Mouse (Mus musculus) intestine, postnatal 0 days (tissue): ENCODE measurements around the gene Srsf2. TPM values are rescaled to one million over a fixed set of nuclear protein-coding genes. Genes with fewer than 3 reads are reported as not detected.
A peak's percentile ranks its signal among the peaks of the same experiment; 100 is the strongest.

Source experiments
- ATAC-seq: fragments of 200-750 bp; cut with Nextera tagmentation; 2 replicates; pipeline ENCODE4 v1.8.0; 2017; ENCODE audit warnings: mild to moderate bottlenecking, moderate TSS enrichment, moderate library complexity
- H3K27ac ChIP-seq: fragments of 300-500 bp; sonication (generic); 2 replicates; pipeline ENCODE4 v1.5.1; 2014; ENCODE audit warnings: mild to moderate bottlenecking, low read depth, low read length, moderate library complexity
- H3K27me3 ChIP-seq: fragments of 300-500 bp; sonication (generic); replicated peaks from 2 replicates; pipeline ENCODE4 v1.6.1; 2014; ENCODE audit warnings: low read length, mixed read lengths; ENCODE audit not compliant: control insufficient read depth, insufficient read depth
- H3K36me3 ChIP-seq: fragments of 300-500 bp; sonication (generic); 2 replicates; pipeline ENCODE4 v1.6.1; 2014; ENCODE audit warnings: mild to moderate bottlenecking, moderate library complexity; ENCODE audit not compliant: control insufficient read depth, insufficient read depth
- H3K4me1 ChIP-seq: fragments of 300-500 bp; sonication (generic); replicated peaks from 2 replicates; pipeline ENCODE4 v1.6.1; 2014; ENCODE audit warnings: antibody characterized with exemption, low read length, mixed read lengths; ENCODE audit not compliant: control insufficient read depth, insufficient read depth
- H3K4me2 ChIP-seq: fragments of 300-500 bp; sonication (generic); replicated peaks from 2 replicates; pipeline ENCODE4 v1.6.1; 2014; ENCODE audit warnings: low read depth, mild to moderate bottlenecking, moderate library complexity
- H3K4me3 ChIP-seq: fragments of 300-500 bp; sonication (generic); 2 replicates; pipeline ENCODE4 v1.5.1; 2014; ENCODE audit warnings: low read depth, low read length
- H3K9ac ChIP-seq: fragments of 300-500 bp; sonication (generic); 2 replicates; pipeline ENCODE4 v1.6.1; 2014; ENCODE audit warnings: mild to moderate bottlenecking, low read depth, low read length
- H3K9me3 ChIP-seq: fragments of 300-500 bp; sonication (generic); 2 replicates; pipeline ENCODE4 v1.6.1; 2016; ENCODE audit warnings: mixed run types; ENCODE audit not compliant: control insufficient read depth
- CTCF ChIP-seq: sonication (generic); IDR thresholded peaks from 2 replicates; pipeline ENCODE4 v1.5.1; 2016; ENCODE audit warnings: low read depth, mild to moderate bottlenecking, control low read depth, antibody characterized with exemption, moderate library complexity
- WGBS: fragments of 180-500 bp; shearing (Covaris S2); extraction: QIAGEN DNeasy Blood & Tissue Kit; methylation state at CpG from one replicate; pipeline ENCODE4 v1.1.7; 2014; 5-methylcytosine and 5-hydroxymethylcytosine counted together
- polyA plus RNA-seq: library from polyadenylated mRNA; unstranded; fragments of >200 nt; fragmentation: Nextera tagmentation; extraction: Ambion mirVana; gene quantifications from 2 replicates; pipeline ENCODE4 v1.2.1, GENCODE M21; 2015

The Srsf2 gene
- polyA plus RNA-seq, 1 experiment from 2014 or later: 354 TPM

DNA sequence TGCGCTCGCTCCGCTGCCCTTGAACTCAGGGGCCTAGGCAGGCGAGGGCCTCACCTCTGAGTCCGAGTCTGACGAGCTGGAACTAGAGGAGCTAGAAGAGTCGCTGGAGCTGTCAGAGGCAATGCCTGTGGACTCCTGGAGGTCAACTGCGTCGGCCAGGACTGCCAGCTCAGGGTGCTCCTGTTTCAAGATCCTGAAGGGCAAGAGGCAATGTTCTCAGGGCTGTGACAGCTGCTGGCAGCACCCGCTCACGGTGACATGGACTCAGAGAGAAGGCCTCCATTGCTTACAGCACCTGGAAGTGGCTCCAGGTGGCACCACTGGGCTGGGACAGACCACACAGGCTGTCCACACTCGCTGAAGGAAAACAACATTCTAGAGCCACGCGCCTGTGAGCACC, 14.0 kb downstream of the Srsf2 start:
- no peaks in the 10 kb centered on the region for H3K27me3 ChIP-seq
- H3K9me3 ChIP-seq: no peaks in the 10 kb centered on the region
- H3K36me3 ChIP-seq: peaks cover 63% of the 10 kb centered on the region
- no peak overlapping the region for H3K4me3 ChIP-seq
- peaks cover 11% of the 10 kb centered on the region; the same call in 1 of the 2 replicates for H3K4me1 ChIP-seq
- no peak overlapping the region for H3K9ac ChIP-seq
- no peak for ATAC-seq
- 76% methylated on average over 14 of the region's 14 CpGs for WGBS
- no peak overlapping the region for H3K4me2 ChIP-seq
- H3K27ac ChIP-seq: peak overlapping the region; percentile 50
- TF ChIP-seq CTCF: peak; percentile 48

DNA sequence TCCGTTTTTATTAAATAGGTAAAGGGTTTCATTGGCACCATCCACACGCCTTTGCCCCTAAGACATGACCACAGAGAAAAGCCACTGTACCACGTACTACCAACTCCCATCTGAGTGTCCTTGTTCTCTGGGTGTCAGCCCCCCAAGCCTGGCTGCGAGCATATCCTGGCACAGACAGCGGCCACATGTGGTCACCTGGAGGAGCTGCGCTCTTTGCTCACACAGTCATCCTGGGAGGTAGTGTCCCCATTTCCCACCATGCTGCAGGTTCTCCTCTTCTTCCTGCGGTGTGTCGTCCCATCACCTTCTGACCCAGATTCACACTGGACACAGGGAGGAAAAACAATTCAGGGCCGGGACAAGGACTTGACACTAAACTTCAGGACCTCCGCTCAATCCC, 15.5 kb downstream of the Srsf2 start:
- Histone ChIP-seq H3K4me3 (no peak overlapping the region), H3K36me3 (peaks cover 68% of the 10 kb centered on the region), H3K4me1 (peaks cover 11% of the 10 kb centered on the region; the same call in 1 of the 2 replicates), H3K27me3 (no peaks in the 10 kb centered on the region), H3K9me3 (no peaks in the 10 kb centered on the region), H3K9ac (no peak overlapping the region), H3K4me2 (no peak overlapping the region), H3K27ac (no peak overlapping the region)
- peak; percentile 39 for TF ChIP-seq CTCF
- ATAC-seq: no peak
- WGBS: 88% methylated on average over 10 of the region's 10 CpGs

DNA sequence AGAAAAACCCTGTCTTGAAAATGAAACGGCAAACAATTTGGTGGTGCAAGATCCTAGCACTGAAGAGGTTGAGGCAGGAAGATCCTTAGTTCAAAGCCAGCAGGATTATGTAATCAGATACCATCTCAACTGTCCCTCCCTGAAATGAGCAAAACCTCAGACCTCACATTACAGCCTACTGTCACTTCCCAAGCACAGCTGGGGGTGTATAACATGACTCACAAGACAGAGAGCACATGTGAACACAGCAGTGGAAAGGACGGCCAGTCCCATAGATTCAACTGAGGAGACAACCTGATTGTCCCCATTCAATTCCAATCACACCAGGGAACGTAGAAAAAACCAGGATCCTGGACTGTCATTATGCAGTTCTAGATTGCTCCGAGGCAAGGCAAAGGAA, 16.6 kb downstream of the Srsf2 start:
- ATAC-seq: no peak
- no peaks in the 10 kb centered on the region for H3K27me3 ChIP-seq
- H3K27ac ChIP-seq: no peak overlapping the region
- TF ChIP-seq CTCF: no peak
- peaks cover 72% of the 10 kb centered on the region for H3K36me3 ChIP-seq
- 91% methylated on average over 4 of the region's 4 CpGs for WGBS
- H3K9me3 ChIP-seq: no peaks in the 10 kb centered on the region
- H3K9ac ChIP-seq: no peak overlapping the region
- H3K4me2 ChIP-seq: no peak overlapping the region
- H3K4me1 ChIP-seq: peaks cover 9% of the 10 kb centered on the region; the same call in 1 of the 2 replicates
- H3K4me3 ChIP-seq: no peak overlapping the region

DNA sequence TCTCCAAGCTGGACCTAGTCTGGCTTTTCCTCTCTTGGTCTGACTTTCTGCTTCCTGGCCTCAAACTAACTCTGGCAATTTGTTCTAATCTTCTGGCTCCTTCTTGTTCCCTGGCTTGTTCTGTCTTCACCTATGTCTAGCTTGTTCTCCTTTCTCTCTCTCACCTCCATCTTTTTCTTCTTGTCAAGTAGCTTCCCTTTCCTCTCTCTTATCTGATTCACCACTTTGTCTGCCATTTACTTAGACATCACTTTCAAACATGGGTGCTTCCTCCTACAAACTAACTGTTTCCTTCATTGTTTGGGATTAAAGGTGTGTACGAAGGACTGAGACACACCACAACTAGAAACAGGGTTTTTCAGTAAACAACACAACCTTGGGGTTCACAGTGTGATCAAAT, 17.9 kb downstream of the Srsf2 start:
- TF ChIP-seq CTCF: no peak
- H3K9ac ChIP-seq: no peak overlapping the region
- no peaks in the 10 kb centered on the region for H3K4me1 ChIP-seq
- ATAC-seq: no peak
- no peak overlapping the region for H3K4me2 ChIP-seq
- H3K36me3 ChIP-seq: peaks cover 66% of the 10 kb centered on the region
- H3K27me3 ChIP-seq: no peaks in the 10 kb centered on the region
- no peak overlapping the region for H3K27ac ChIP-seq
- H3K9me3 ChIP-seq: no peaks in the 10 kb centered on the region
- WGBS: 89% methylated on average over 1 of the region's 1 CpGs
- no peak overlapping the region for H3K4me3 ChIP-seq

DNA sequence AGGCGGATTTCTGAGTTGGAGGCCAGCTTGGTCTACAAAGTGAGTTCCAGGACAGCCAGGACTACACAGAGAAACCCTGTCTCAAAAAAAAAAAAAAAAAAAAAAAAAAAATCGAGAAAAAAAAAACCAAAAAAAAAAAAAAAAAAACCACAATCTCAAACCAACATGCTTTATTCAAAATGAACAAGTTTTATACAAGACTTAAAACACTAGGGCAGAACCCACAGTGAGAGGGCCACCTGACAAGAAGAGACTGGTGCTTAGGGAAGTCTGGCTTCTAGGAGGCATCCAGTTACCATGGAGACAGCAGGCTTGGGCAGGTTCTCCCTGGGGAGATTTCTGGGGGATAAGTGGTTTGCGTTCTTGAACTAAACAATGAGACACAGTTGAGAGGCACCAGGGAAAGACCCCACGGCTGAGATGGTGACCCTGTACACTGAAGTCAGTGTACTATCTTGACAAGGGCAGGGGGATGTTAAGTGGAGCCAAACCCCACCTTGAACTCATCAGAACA, 20.7 kb downstream of the Srsf2 start:
- Histone ChIP-seq H3K9ac (no peak overlapping the region), H3K4me1 (peaks cover 4% of the 10 kb centered on the region), H3K4me2 (no peak overlapping the region), H3K27ac (no peak overlapping the region), H3K36me3 (peaks cover 42% of the 10 kb centered on the region), H3K9me3 (no peaks in the 10 kb centered on the region), H3K27me3 (no peaks in the 10 kb centered on the region), H3K4me3 (no peak overlapping the region)
- 42% methylated on average over 4 of the region's 4 CpGs for WGBS
- no peak for TF ChIP-seq CTCF
- ATAC-seq: no peak

DNA sequence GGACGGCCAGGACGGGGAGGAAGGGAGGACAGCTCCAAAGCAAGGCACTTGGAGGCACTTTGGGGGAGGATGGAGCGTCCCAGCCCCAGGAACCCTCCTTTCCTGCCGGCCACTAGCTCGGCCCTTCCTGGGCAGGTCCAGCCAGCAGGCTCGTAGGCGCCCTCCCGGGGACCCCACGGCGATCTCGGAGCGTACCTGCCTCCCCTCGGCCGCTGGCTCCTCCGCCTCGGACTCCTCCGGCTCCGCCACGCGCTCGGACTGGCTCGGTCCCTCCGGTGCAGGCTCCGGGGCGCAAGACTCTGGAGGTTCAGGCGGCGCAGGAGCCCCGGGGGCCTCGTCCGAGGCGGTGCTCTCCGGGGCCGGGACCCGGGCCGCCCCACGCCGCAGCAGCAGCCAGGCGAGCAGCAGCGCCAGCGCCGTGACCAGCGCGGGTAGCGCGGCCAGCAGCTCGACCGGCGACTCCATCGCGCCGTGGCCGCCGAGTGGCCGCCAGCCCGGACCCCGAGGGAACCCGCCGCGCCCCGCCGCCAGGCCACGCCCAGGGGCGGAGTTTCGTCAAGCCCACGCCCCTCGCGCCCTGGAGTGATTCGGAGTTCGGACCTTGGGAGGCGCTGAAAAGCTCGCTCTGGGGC, 25.2 kb downstream of the Srsf2 start, which contains the start of gene Mxra7:
TSS of gene Mxra7 (minus strand) at position 513 of the 632 bp plus-strand sequence.
- Histone ChIP-seq H3K9ac (peak within 1 kb of the TSS; percentile 80), H3K36me3 (peaks cover 10% of the 10 kb centered on the region), H3K27ac (peak within 1 kb of the TSS; percentile 82), H3K4me3 (peak within 1 kb of the TSS; percentile 75), H3K9me3 (no peaks in the 10 kb centered on the region), H3K27me3 (no peaks in the 10 kb centered on the region), H3K4me1 (peaks cover 4% of the 10 kb centered on the region), H3K4me2 (peak within 1 kb of the TSS; percentile 83)
- peak; percentile 69 for ATAC-seq
- WGBS: under 1% methylated on average over 67 of the region's 71 CpGs
- TF ChIP-seq CTCF: peak; percentile 37; the same call in 1 of the 2 replicates
